Mouse (Mus musculus) gastrocnemius, postnatal 10 days (tissue): ENCODE measurements around the gene Sympk. TPM values are rescaled to one million over a fixed set of nuclear protein-coding genes. Genes with fewer than 3 reads are reported as not detected.
A peak's percentile ranks its signal among the peaks of the same experiment; 100 is the strongest.

Source experiments
- DNase-seq: peaks from one replicate; pipeline ENCODE4 v3.0.0; 2021; ENCODE audit warnings: mixed read lengths
- total RNA-seq, 2 experiments: library from RNA; stranded (reverse); gene quantifications; 2 replicates each; pipeline ENCODE4 v1.2.3; 2021

Gene Sympk
- total RNA-seq, 2 experiments from 2014 or later, result 39.9 to 45.0 TPM

DNA sequence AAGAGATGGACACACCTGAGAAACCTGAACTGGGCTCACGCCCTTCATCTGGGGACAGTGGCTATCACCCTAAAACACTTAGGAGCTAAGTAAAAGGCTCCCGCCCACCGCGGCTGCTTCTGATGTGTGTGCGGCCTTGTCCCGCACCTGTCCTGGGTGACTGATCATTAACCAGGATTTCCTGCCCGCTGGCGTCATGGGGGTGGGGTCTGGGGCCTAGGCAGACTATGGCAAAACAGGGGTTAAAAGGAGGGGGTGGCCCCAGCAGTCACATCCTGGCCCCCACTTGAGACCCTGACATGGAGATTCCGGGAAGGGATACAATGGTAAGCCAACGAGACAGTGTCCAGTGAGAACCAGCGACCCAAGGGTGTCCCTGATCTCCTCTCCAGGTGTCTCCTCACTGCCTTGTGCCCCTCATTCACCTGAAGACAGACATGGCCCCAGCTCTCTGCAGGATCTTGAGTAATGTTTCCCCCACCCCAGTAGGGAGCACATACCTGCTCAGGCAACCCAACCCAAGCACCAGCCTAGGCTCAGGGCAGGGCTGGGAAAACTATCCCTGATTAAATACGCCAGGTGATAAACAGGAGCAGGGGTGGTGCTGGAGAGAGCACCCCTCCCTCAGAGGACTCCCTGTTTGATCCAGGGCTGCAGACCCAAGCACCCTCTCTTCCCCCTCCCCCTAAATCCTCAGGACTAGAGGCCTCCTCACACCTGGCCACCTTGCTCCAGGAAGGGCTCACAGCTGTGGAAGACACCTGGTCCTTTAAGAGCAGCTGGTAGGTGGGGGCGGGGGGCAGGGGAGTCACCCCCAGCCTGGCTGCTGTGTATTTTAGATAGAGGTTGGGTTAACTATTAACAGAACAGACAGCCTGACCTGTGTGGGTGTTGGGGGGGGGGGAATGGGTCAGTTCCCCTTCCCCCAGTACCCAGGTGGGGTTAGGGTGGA lies 16.9 kb upstream of the Sympk start:
- no peak for DNase-seq

DNA sequence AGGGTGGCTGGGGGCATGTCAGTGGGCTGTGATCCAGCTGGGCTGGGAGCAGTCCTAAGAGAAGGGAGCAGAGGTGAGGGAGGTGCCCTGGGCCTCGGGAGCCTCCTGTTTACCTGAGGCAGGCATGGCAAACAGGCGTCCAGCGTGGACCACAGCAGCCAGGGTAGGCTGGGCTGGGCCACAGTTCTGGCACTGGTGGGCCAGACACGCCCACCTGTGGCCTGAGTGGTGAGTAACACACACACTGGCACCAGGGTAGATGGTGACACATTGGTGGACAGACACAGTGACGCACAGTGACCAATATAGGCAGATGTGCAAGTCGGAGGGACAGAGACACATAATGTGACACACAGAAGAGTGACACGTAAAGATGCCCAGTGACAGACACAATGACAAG lies 13.6 kb upstream of the Sympk start:
- no peak for DNase-seq

DNA sequence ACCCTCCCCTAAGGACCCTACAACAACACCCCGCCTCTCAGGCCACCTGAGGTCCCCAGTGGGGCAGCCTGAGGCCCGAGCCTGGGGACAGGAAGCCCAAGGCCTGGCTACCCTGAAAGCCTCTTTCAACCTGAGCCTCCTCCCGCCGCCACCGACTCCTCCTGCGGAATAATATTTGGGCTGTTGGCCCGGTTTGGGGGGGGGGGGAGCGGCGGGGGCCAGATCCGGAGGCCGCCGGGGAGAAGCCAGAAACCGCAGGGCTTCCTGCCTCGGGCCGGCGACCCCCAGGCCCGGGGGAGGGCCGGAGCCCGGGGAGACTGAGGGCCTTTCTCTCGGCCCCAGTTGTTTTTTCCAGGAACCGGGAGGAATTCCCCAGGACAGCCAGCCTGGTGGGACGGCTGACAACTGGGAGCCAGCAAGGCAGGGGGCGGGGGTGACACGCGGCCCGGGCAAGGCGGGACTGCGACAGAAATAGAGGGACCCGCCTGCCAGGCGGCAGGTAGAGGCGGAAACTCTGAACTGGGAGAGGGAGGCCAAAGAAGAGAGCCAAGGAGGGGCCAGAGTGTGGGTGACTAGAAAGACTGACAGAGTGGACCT lies 12.1 kb upstream of the Sympk start:
- DNase-seq, result peak; percentile 47

DNA sequence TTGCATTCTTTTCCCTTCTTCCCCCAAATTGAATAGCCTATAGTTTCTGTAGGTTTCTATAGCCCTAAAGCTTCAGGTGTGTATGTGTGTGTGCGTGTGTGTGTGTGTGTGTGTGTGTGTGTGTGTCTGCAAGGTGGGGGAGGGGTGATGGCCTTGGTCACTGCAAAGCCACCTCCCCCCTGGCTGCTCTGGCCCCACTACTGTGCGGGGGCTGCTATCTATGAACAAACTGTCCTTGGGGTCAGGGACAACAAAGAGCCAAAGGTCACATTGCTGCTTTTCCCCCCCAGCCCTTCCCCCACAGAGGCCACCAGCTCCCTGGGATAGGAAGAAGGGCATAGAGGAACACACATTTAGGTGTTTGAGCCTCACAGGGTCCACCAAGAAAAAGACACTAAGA lies 11.3 kb upstream of the Sympk start:
- DNase-seq, result no peak

DNA sequence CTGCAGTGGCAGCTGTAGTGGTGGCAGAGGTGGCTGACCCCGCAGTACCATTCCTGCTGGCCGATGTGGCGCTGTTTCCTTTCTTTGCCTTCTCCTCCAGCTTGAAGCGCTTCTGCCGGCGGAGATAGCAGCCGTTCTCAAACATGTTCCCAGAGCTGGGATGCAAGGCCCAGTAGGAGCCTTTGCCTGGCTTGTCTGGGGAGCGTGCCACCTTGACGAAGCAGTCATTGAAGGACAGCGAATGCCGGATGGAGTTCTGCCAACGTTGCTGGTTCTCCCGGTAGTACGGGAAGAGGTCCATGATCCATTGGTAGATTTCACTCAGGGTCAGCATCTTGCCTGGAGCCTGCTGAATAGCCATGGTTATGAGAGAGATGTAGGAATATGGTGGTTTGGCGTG lies 9.7 kb upstream of the Sympk start:
- DNase-seq, result no peak

DNA sequence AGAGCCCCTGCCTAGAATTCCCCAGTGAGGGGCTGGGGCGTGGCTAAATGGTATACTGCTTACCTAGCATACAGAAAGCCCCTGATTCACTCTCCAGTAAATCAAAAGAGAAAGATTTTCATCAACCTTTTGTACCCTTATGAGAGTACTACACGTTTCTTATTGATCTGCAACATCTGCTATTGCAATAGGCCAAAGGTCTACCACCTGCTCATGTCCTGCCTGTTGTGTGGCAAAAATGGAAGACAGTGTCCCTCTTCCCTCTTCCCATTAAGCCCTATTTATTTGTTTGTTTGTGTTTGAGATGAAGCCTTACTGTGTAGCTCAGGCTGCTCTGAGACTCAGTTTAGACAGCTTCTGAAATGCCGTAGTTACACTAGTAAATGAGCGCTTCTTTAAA lies 8.1 kb upstream of the Sympk start:
- DNase-seq, result no peak

DNA sequence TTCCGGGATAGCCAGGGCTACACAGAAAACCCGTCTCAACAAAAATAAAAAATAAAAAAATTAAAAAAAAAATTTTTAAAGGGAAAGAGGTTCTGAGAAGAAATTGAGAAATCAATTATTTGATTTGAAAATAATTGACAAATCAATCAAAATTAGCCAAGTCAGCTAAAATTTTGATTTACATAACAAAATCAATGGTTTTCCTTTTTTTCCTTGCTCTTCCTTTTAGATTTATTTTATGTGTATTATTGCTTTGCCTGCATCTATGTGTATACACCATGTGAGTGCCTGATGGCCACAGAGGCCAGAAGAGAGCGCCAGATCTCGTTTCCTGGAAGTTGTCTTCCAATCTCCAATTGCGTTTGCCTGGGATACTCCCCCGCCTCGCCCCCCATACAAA lies 6.3 kb upstream of the Sympk start:
- no peak for DNase-seq

DNA sequence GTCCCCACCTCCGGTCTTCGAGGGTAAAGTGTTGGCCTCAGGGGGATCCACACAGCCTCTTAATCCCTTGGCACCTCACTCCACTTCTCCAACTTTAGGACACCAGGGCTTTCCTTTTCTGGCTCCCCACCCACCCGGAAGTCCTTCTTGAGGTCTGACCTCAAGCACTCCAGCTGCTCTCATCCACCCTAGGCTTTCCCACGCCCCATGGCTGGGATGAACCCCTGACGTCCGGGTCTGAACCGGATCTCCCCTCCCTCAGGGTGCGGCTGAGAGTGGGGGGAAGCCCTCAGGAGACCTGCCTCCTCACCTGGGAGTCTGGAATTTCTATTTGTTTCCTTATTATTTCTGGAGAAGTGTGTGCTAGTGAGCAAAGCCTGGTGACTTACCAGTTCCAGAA lies 3.1 kb upstream of the Sympk start:
- no peak for DNase-seq

DNA sequence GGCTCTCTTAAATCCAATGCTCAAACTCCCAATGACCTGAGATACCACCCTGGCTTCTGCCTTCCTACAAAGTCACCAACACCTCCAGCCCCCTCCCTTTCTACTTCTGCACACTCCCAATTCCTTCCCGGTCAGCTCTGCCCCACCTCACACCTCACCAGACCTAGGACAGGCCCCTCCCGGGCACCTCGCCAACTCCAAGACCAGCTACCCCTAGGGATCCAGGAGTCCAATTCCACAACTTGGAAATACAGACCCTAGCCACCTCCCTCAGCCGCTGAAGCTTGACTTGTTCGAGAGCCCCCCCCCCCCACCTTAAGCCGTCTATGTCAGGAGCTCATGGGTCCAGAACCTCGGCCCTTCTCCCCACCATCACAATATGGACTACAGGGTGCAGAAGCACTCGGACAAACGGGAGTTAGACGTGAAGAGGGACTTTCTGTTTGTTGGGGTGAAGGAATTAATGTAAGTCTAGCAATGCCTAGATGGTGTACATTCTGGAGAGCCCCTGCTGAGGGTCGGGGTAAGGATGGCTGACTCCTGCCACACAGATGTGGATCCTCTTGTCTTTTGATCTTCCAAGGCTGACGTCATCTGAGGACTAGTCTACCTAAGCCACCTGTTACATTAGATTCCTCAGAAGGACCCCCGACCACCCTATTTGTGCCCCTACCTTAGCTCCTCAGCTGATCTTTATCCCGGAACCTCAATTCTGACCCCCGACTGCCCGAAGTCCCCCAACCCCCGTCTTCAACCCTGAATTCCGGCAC lies 1.8 kb upstream of the Sympk start:
- DNase-seq, result no peak

DNA sequence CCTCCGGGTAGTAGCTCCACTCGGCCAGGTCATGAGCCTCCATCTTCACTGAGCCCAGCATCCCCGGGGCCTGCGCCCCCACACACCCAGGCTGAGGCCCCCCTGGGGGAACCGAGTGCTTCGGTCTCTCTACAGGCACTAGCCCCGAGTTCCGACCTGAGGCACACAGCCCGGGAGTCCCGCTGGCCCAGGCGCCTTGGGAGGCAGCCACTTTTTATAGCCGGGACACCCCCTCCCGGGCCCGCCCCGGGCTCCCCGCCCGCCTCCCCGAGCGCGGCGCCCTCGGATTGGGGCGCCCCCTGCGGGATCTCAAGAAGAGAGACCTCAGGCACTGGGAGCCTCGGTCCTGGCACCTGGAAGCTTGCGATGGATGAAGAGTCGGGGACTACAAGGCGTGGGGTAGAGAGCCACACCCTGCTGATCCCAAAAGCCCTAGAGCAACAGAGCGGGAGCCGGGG lies 791 bp upstream of the Sympk start, which contains the start of gene Foxa3:
Gene Foxa3, minus strand, starts transcription at position 182 of the 458 bp plus-strand sequence.
- DNase-seq, result peak; percentile 66

DNA sequence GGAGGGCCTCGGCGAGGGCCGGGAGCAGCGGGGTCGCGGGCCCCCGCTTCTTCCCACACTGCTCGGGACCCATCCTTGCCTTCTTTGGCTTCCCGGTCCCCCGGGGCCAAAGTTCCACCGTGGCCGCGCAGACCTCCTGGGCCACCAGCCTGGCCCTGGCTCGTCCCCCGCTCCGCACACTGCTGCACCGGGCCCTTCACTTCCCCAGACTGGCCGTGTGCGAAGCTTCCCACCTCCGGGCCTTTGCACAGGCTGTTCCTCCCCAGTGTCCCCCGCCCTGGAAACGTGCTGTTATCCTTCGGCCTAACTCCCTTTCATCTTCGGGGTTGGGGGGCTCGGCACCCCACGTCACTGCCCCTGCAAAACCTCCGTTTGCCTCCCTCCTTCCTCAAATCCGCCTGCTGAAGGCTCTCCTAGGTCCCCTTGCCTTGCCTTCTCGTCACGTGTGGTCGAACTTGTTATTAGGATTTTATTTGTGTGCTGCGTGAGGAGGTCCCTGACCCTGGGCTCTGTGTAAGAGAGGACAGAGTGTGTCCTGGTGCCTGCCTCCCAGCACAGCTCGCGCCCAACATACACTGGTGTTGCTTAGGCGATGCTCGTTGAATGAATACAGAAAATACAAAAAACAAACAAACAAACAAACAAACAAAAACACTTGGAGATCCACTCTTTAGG lies 541 bp downstream of the Sympk start:
- peak; percentile 43 for DNase-seq

DNA sequence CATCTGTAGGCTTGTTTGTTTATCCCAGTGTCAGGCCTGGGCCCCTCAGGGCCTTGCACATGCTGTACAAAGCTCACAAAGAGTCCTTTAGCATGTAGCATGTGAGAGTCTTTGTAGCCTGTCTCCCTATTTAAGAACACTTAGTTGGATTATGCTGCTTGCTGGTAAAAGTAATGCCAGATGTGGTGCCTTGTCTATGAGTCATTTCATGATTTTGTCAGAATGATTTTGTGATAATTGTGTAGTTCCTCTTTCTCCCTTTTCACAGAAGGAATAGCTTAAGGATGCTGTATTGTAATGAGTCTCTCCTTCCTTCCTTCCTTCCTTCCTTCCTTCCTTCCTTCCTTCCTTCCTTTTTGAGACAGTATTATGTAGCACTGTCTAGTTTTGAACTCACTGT lies 3.9 kb downstream of the Sympk start:
- no peak for DNase-seq

DNA sequence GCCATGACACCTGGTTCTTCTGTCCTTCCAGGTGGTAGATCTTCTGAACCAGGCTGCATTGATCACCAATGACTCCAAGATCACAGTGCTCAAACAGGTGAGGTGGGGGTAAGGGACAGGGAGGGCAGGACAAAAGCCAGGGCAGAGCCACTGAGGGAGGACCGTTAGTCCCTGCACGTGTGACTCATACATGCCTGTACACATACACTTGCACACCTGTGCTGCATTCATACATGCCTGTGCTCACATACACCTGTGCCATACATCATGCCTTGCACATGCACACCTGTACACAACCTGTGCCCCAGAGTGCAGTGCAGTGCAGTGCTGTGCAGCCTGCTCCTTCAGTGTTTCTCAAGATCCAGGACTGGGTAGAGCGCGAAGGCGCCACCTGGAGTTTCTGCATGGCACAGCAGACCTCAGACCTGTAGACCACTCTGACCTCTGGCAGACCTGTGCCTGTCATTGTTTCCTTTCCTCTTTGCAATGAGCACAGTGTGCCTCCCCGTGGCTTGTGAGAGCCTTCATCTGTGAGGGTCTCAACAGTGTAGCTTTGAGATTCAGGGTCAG lies 5.0 kb downstream of the Sympk start:
- peak; percentile 53 for DNase-seq

DNA sequence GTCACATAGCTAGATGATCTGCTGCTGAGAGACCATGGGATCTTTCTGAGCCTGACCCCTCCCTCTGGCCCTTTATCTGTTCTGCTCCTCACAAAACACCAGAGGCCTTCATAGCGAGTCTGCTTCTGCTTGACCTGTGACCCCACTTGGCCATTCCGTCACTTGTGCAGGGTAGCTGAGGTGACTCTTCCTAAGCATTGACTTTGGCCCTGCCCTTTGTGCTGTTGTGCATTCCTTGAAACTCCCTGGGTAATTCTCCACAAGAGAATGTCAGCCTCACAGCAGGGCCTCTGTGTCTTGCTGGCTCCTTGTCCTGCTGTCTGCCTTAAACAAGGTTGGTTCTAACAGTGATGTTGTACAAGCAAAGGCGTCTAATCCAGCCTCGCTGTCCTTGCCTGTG lies 7.5 kb downstream of the Sympk start:
- no peak for DNase-seq

DNA sequence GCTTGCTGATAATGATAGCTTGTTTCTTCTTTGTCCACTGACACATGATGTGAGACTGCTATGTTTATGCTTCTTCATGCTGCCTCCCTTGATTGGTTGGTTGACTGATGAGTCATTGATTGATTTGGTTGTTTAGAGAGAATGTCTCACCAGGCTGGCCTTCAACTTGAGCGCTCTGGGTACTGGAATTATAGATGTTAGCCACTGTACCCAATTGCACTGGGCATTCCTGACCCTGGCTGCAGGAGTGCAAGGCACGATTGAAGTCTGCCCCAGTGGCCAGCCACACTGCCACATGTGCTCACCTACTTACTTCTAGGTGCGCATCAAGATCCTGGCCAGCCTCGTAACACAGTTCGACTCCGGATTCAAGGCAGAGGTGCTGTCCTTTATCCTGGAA lies 20.4 kb downstream of the Sympk start:
- no peak for DNase-seq

DNA sequence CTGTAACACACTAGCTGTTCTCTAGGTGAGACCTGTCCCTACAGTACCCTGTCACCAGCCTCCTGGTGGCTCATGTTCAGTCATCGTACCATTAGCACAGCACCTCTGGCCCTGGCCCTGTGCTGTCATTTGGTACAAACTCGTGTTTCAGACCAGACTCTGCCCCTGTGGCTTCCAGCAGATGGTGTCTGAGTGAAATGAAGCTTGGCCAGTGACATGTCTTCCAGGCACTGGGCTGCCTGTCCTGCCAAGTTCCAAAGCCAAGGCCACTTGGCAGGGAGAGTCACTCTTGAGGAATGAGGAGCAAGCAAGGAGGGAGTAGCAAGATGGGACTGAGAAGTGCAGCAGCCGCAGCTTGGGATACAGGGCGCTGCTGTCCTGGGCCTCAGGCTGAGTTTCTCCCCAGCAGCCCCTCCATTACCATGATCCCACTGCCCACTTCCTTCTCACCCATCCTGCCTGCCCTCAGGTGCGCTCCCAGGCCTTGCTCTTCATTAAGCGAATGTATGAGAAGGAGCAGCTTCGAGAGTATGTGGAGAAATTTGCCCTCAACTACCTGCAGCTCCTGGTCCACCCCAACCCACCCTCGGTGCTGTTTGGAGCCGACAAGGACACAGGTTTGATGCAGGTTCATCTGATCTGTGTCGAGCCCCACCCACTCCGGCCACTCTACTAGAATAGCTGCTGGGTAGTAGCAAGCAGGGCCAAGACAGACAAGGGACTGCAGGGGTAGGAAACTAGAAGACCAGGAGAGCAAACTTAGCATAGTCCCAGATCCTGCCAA lies 22.3 kb downstream of the Sympk start:
- peak; percentile 44 for DNase-seq

DNA sequence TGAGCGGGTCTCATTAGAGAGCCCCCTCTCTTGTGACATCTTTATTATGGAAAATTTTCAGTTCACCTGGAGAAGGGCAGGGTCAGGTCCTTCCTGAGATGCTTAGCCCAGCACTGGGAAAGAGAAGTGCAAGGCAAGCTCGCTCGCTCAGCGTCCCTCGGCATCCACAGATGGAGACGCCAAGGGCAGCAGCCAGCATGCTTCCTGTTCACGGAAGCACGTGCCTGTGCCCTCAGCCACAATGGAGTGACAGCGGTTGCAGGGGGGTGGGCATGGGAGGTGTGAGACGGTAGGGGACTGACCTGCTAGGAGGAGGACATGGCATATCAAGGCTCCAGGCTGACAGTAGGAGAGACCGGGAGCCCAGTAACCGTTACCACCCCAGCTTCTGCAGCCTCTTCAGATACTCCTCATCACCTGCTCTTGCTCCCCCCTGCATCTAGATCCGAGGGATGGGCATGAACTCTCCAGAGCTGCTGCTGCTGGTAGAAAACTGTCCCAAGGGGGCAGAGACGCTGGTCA lies 23.9 kb downstream of the Sympk start:
- no peak for DNase-seq

DNA sequence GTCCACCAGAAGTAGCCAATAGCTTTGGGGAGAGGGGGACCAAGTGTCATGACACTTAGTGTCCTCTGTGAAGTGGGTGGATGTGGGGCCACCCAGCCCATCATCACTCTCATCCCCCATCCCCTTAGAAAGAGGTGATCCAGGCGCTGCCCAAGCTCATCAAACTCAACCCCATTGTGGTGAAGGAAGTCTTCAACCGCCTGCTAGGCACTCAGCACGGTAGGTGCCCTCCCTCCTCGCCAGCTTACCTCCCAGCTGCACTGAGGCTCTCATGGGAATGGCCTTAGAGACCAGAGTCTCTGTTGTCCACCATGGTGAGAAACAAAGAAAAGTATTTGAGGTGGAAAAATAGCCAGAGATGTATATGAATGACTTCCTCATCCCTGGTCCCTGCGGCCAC lies 25.1 kb downstream of the Sympk start:
- no peak for DNase-seq

DNA sequence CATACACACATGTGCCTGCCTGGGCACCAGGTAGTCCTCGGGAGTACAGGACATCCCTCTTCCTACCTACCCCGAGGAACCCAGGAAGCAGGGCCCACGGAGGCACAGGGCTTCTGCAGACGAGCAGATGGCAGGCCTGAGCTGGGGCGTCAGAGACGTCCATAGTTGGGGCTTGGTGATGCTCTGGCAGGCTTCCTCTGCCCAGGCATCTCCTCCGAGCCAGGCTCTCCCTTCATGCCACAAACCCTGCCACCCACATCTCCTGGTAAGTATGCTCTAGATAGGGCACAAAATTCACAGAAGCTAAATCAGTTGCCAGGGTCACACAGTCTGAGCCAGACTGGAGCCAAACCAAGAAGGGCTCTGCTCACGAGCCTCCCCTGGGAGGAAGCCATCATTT lies 26.0 kb downstream of the Sympk start:
- DNase-seq, result no peak

DNA sequence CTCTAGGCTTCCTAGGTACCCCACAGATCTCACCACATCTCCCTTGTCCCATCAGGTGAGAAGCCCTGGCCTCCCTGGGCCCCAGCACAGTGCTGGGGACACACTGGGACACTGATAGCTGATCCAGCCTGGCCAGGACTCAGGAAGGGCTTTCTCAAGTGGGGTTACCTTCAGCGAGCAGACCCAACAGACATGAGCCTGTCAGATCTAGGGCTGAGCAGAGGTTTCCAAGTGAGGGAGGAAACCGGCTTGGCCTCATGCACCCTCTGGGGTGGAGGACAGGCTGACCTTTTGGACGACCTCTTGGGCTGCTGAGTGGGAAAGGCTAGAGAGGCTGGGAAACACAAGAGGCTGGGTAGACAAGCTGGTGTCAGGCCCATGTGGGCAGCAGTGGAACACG lies 27.0 kb downstream of the Sympk start:
- no peak for DNase-seq
